Mouse (Mus musculus): ENCODE measurements at regions not wholly inside any gene's neighbourhood (a gene's known extent, or its start where the extent isn't known, plus 50 kb on each side); places are given as distances from the start of the nearest gene placed in this dataset.

DNA sequence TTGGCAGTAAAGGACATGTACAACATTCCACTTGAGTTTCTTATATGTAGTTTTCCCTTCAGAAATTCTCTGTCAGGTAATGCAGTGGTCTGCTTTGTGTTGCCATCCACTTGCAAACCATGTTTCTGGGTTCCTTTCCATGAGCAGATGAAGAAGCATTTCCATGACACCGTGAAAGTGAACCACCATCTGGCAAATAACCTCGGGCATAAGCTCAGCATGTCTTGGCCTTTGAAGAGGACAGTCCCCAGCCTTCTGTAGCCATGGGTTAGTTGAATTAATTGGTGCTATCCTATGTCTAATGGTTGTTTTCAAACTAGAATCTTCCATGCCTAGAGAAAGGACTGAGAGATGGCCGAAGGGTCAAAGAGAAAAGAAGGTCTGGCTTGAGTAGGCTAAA is 414.3 kb upstream of the Id4 start:
- Histone ChIP-seq H3K4me3 (replicated peaks) (no peak overlapping the region), H3K36me3 (no peaks in the 10 kb centered on the region), H3K9me3 (replicated peaks) (no peaks in the 10 kb centered on the region), H3K27me3 (replicated peaks) (no peaks in the 10 kb centered on the region), H3K27ac (replicated peaks) (no peak overlapping the region), H3K4me2 (no peak overlapping the region), H3K4me1 (peaks cover 28% of the 10 kb centered on the region), H3K9ac (replicated peaks) (no peak overlapping the region)
- no peak for ATAC-seq (ENCODE audit: low FRiP score)
- 96% methylated on average over 3 of the region's 3 CpGs for WGBS

DNA sequence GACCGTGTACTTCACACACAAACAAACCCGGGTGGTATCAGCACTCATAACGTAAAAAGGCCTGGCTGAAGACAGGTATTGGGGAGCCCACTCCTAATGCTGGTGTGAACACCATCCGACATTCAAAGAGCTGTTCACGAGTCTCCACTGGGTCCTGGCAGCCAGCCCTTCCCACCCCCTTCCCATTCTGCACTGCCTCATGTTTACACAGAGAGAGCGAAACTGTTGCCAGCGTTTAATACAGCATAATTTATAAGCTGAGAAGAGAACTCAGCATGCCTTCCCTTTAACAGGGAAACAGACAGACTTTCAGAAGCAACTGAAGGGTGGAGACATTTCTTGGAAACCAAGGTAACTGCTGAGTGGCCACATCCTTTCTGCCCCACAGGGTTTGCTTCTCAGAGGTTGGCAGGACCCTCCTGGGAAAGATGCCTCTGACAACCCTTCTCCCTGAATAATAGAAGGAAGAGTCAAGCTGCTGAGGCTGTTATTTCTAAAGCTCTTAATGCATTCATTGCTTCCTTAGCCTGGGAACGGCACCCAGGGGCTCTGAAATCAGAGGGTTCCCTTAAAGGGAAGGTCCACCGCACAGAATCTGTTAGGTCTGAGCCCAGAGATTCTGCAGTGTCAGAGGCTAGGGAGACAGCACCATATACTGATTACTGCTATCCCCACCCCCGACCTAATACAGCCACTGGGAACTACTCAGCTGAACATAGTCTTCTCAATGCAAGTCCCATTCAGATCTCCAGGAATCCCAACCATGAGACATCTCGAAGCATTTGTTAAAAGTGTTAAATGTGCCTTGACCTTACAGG is 412.4 kb upstream of the Id4 start:
- Histone ChIP-seq H3K4me2 (peak overlapping the region; percentile 3; the same call in 1 of the 2 replicates), H3K36me3 (no peaks in the 10 kb centered on the region), H3K9ac (replicated peaks) (no peak overlapping the region), H3K27ac (replicated peaks) (peak overlapping the region; percentile 54), H3K4me1 (peaks cover 21% of the 10 kb centered on the region), H3K27me3 (replicated peaks) (no peaks in the 10 kb centered on the region), H3K9me3 (replicated peaks) (no peaks in the 10 kb centered on the region), H3K4me3 (replicated peaks) (no peak overlapping the region)
- peak; percentile 87 for ATAC-seq (ENCODE audit: low FRiP score)
- 29% methylated on average over 11 of the region's 11 CpGs for WGBS

GRCm38 (mm10) chr13:47855422-47856108 is 405.5 kb upstream of the Id4 start:
- ATAC-seq (ENCODE audit: low FRiP score): 0 out of 2 replicates have a peak, but pooled peaks have one; percentile 11
- Histone ChIP-seq H3K9me3 (replicated peaks) (no peaks in the 10 kb centered on the region), H3K4me2 (peak overlapping the region; percentile 40), H3K4me1 (peaks cover 15% of the 10 kb centered on the region), H3K36me3 (no peaks in the 10 kb centered on the region), H3K9ac (replicated peaks) (peak overlapping the region; percentile 21; the same call in 1 of the 2 replicates), H3K4me3 (replicated peaks) (no peak overlapping the region), H3K27me3 (replicated peaks) (no peaks in the 10 kb centered on the region), H3K27ac (replicated peaks) (no peak overlapping the region)
- WGBS: 4% methylated on average over 22 of the region's 22 CpGs

GRCm38 (mm10) chr13:47858946-47859345 is 402.1 kb upstream of the Id4 start:
- Histone ChIP-seq H3K4me2 (no peak overlapping the region), H3K4me1 (peaks cover 15% of the 10 kb centered on the region), H3K36me3 (no peaks in the 10 kb centered on the region), H3K27ac (replicated peaks) (no peak overlapping the region), H3K9me3 (replicated peaks) (no peaks in the 10 kb centered on the region), H3K9ac (replicated peaks) (no peak overlapping the region), H3K4me3 (replicated peaks) (no peak overlapping the region), H3K27me3 (replicated peaks) (no peaks in the 10 kb centered on the region)
- ATAC-seq (ENCODE audit: low FRiP score): no peak
- WGBS: 85% methylated on average over 4 of the region's 4 CpGs

DNA sequence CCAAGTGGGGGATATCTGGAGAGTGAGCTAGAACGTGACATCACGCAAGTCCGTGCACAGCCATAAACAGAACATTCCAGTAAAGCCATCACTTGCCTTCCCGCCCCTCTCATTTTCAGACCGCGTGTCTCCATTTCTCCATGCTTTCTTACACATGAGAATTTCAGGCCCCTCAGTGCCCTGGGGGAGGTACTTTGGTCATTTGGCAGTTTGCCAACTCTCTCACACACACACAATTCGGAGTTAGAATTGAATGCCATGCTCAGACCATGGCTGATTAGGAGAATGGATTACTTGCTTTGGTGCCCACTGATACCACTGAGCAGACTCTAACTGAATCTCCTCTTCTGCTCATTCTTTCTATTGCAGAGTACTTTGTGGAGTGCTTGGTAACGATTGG is 400.7 kb upstream of the Id4 start:
- Histone ChIP-seq H3K9ac (replicated peaks) (no peak overlapping the region), H3K36me3 (no peaks in the 10 kb centered on the region), H3K9me3 (replicated peaks) (no peaks in the 10 kb centered on the region), H3K4me1 (peaks cover 11% of the 10 kb centered on the region), H3K4me2 (no peak overlapping the region), H3K4me3 (replicated peaks) (no peak overlapping the region), H3K27me3 (replicated peaks) (no peaks in the 10 kb centered on the region), H3K27ac (replicated peaks) (no peak overlapping the region)
- ATAC-seq (ENCODE audit: low FRiP score): no peak
- 38% methylated on average over 8 of the region's 8 CpGs for WGBS

DNA sequence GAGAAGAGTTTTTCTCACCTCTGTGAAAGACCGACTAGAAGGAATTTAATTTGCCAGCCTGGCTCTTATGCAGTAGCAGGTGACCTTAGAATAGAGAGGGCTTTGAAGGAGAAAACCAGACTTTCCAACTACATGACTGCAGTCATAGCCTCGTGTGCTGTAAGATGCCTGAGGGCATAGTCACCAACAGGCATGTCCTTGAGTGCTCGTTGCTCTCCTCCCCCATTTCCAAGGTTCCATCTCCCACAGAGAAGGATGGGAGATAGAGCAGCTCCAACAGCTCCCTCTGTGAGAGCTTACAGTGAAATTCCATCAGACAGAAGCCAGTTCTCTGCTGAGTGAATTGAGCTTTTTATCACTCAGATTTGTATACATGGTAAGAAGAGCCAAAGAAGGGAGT is 398.1 kb upstream of the Id4 start:
- no peak for ATAC-seq (ENCODE audit: low FRiP score)
- no peaks in the 10 kb centered on the region for H3K9me3 ChIP-seq (replicated peaks)
- H3K36me3 ChIP-seq: no peaks in the 10 kb centered on the region
- no peaks in the 10 kb centered on the region for H3K27me3 ChIP-seq (replicated peaks)
- no peak overlapping the region for H3K4me2 ChIP-seq
- H3K4me3 ChIP-seq (replicated peaks): no peak overlapping the region
- H3K27ac ChIP-seq (replicated peaks): no peak overlapping the region
- 63% methylated on average over 3 of the region's 3 CpGs for WGBS
- no peaks in the 10 kb centered on the region; the same call in 1 of the 2 replicates for H3K4me1 ChIP-seq
- H3K9ac ChIP-seq (replicated peaks): no peak overlapping the region

DNA sequence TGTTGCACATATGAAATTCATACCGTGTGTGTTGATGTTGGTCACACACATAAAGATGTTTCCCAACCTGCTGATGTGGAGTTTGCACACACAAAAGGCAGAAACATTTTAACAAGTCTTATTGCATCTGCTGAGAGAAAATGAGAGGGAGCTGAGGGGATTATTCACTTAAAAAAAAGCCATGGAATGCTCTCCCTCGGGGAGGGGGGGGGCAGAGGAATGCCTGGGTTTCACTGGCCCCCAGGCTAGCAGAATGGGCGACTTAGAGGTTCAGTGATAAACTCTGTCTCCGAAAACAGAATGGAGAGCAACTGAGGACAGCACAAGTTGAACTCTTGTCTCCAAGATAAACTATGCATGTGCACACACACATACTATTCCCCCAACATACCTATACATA is 392.4 kb upstream of the Id4 start:
- H3K9ac ChIP-seq (replicated peaks): no peak overlapping the region
- no peak overlapping the region for H3K4me3 ChIP-seq (replicated peaks)
- no peak overlapping the region for H3K27ac ChIP-seq (replicated peaks)
- no peaks in the 10 kb centered on the region for H3K36me3 ChIP-seq
- H3K4me1 ChIP-seq: peaks cover 15% of the 10 kb centered on the region; the same call in 1 of the 2 replicates
- ATAC-seq (ENCODE audit: low FRiP score): no peak
- no peaks in the 10 kb centered on the region for H3K27me3 ChIP-seq (replicated peaks)
- no peaks in the 10 kb centered on the region for H3K9me3 ChIP-seq (replicated peaks)
- 68% methylated on average over 4 of the region's 4 CpGs for whole genome bisulfite sequencing
- H3K4me2 ChIP-seq: no peak overlapping the region

DNA sequence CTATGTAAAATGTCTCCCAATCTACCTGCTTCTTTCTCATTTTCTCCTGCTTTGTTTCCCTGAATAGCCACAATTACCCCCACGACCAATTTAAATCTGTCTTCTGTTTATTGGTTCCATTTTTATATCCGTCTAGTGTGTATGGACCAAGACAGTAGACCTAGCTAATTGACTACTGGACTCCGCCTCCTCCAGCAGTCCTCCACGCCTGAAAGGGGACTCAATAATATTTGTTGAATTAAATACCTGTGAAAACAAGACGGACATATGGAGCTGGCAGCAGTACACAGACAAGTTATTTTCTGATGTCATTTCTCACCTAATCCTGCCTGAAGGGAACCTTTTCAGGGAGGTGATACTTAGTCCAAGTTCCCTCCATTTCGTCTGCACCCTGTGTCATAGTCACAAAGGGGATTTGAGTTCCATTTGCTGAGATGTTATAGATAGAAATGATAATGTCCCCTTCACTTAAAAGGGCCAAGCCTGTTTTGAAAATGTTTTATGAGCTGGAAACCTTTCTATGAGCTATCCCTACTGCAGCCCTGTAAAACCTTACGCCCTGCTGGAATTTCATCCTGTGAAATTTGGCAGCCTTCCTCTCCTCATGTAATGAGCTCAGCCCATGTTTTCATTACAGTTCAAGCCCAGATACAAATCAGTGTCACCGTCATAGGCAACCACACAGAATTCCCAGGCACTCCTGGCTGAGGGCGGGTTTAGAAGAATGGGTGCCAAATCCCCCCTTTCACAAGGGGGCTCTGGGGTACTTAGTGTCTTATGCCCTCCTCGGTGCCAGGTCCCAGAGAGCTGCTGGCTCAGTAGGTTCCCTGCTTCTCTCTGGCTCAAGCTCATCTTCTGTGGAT is 391.1 kb upstream of the Id4 start:
- H3K27me3 ChIP-seq (replicated peaks): no peaks in the 10 kb centered on the region
- 45% methylated on average over 10 of the region's 10 CpGs for WGBS
- H3K4me3 ChIP-seq (replicated peaks): no peak overlapping the region
- peak overlapping the region; percentile 65 for H3K27ac ChIP-seq (replicated peaks)
- ATAC-seq (ENCODE audit: low FRiP score): peak; percentile 74; the same call in 1 of the 2 replicates
- H3K4me2 ChIP-seq: no peak overlapping the region
- H3K36me3 ChIP-seq: no peaks in the 10 kb centered on the region
- H3K9ac ChIP-seq (replicated peaks): no peak overlapping the region
- H3K4me1 ChIP-seq: peaks cover 15% of the 10 kb centered on the region; the same call in 1 of the 2 replicates
- no peaks in the 10 kb centered on the region for H3K9me3 ChIP-seq (replicated peaks)

DNA sequence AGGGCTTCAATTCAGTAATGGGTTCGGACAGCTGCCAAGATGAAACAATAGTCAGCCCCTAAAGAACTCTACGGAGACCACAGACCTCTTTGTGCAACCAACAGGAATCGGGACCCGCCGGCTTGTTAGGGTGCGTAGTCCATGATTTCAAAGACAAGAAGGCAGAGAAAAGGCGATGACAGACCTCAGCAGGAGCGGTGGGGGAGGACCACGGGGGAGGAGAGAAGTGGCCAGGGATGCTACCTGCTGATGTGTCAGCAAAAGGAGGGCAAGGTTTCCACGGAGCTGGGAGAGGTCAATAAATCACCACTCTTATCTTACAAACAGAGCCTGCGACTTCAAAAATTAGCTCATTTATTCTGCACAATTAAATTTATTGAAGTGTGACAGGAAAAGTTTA is 388.4 kb upstream of the Id4 start:
- Histone ChIP-seq H3K4me1 (peaks cover 15% of the 10 kb centered on the region; the same call in 1 of the 2 replicates), H3K36me3 (no peaks in the 10 kb centered on the region), H3K4me3 (replicated peaks) (no peak overlapping the region), H3K9ac (replicated peaks) (no peak overlapping the region), H3K9me3 (replicated peaks) (no peaks in the 10 kb centered on the region), H3K27ac (replicated peaks) (no peak overlapping the region), H3K27me3 (replicated peaks) (no peaks in the 10 kb centered on the region), H3K4me2 (no peak overlapping the region)
- ATAC-seq (ENCODE audit: low FRiP score): no peak
- 23% methylated on average over 11 of the region's 11 CpGs for WGBS

- no peaks in the 10 kb centered on the region for H3K9me3 ChIP-seq (replicated peaks)
- no peak for ATAC-seq (ENCODE audit: low FRiP score)
- 77% methylated on average over 4 of the region's 4 CpGs for WGBS
- no peaks in the 10 kb centered on the region for H3K4me1 ChIP-seq
- H3K36me3 ChIP-seq: no peaks in the 10 kb centered on the region
- no peak overlapping the region for H3K27ac ChIP-seq (replicated peaks)
- no peak overlapping the region for H3K4me2 ChIP-seq
- no peak overlapping the region for H3K9ac ChIP-seq (replicated peaks)
- no peak overlapping the region for H3K4me3 ChIP-seq (replicated peaks)
- no peaks in the 10 kb centered on the region for H3K27me3 ChIP-seq (replicated peaks)
Measured at GRCm38 (mm10) chr13:47892569-47892968, 368.5 kb upstream of the Id4 start.

DNA sequence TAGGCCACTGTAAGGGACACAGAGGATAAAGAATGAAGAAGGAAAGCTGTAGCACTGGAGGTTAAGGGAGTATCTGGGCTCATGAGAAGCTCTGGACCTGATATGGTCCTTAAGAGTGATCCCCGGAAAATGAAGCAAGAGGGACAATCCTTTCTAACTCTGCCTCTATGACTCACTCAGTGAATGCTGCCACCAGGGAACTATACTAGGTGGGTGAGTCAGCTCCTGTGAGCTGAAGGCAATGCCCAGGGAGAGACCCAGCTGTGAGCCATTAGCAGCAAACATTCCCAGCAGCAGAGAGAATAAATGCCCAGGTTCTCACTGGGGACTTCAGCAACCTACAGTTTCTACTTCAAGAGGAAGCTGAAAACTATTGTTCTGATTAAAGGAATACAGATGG is 366.7 kb upstream of the Id4 start:
- Histone ChIP-seq H3K4me2 (no peak overlapping the region), H3K36me3 (no peaks in the 10 kb centered on the region), H3K27me3 (replicated peaks) (no peaks in the 10 kb centered on the region), H3K9ac (replicated peaks) (no peak overlapping the region), H3K27ac (replicated peaks) (no peak overlapping the region), H3K9me3 (replicated peaks) (0 out of 2 replicates have a peak, but pooled peaks cover 6% of the 10 kb centered on the region), H3K4me1 (no peaks in the 10 kb centered on the region), H3K4me3 (replicated peaks) (no peak overlapping the region)
- 93% methylated on average over 1 of the region's 1 CpGs for WGBS
- no peak for ATAC-seq (ENCODE audit: low FRiP score)

Measured in neural tube, embryonic 15.5 days (tissue).